Mouse (Mus musculus) hindbrain, embryonic 14.5 days (tissue): ENCODE data around the gene Zfp282. TPM values are rescaled to one million over a fixed set of nuclear protein-coding genes. Genes with fewer than 3 reads are reported as not detected.
A peak's percentile ranks its signal among the peaks of the same experiment; 100 is the strongest.
"Not testable (repeated sequence)": the region's sequence is repeated elsewhere in the genome, so short reads cannot be mapped to it uniquely, and the experiment has no call there.

ENCODE experiments used
- ATAC-seq: fragments of 200-750 bp; cut with Nextera tagmentation; 2 replicates; pipeline ENCODE4 v1.8.0; 2017; ENCODE audit warnings: moderate number of reproducible peaks, mild to moderate bottlenecking, moderate TSS enrichment, moderate library complexity; ENCODE audit not compliant: low FRiP score
- DNase-seq: peaks from one replicate; pipeline ENCODE4 v3.0.0-alpha.2; 2015; ENCODE audit warnings: low spot score
- H3K27ac ChIP-seq: fragments of 300-500 bp; sonication (generic); 2 replicates; pipeline ENCODE4 v1.5.1; 2014; ENCODE audit warnings: mild to moderate bottlenecking, moderate library complexity
- H3K27me3 ChIP-seq: fragments of 300-500 bp; sonication (generic); 2 replicates; pipeline ENCODE4 v1.6.1; 2014; ENCODE audit warnings: mild to moderate bottlenecking, low read length, mixed read lengths; ENCODE audit not compliant: control insufficient read depth, insufficient read depth
- H3K36me3 ChIP-seq: fragments of 300-500 bp; sonication (generic); replicated peaks from 2 replicates; pipeline ENCODE4 v1.6.1; 2014; ENCODE audit not compliant: control insufficient read depth, insufficient read depth
- H3K4me1 ChIP-seq: fragments of 300-500 bp; sonication (generic); replicated peaks from 2 replicates; pipeline ENCODE4 v1.6.1; 2014; ENCODE audit warnings: antibody characterized with exemption, low read length, mixed read lengths; ENCODE audit not compliant: control insufficient read depth, insufficient read depth
- H3K4me2 ChIP-seq: fragments of 300-500 bp; sonication (generic); replicated peaks from 2 replicates; pipeline ENCODE4 v1.6.1; 2014; ENCODE audit warnings: mild to moderate bottlenecking, moderate library complexity
- H3K4me3 ChIP-seq: fragments of 300-500 bp; sonication (generic); replicated peaks from 2 replicates; pipeline ENCODE4 v1.5.1; 2014; ENCODE audit warnings: mild to moderate bottlenecking, low read length
- H3K9ac ChIP-seq: fragments of 300-500 bp; sonication (generic); 2 replicates; pipeline ENCODE4 v1.6.1; 2014
- H3K9me3 ChIP-seq: fragments of 300-500 bp; sonication (generic); 2 replicates; pipeline ENCODE4 v1.6.1; 2016; ENCODE audit warnings: low read length; ENCODE audit not compliant: control insufficient read depth
- WGBS: fragments of 180-500 bp; shearing (Covaris S2); extraction: QIAGEN DNeasy Blood & Tissue Kit; methylation state at CpG from one replicate; pipeline ENCODE4 v1.1.7; 2014; 5-methylcytosine and 5-hydroxymethylcytosine counted together
- polyA plus RNA-seq: library from polyadenylated mRNA; unstranded; fragments of >200 nt; fragmentation: Nextera tagmentation; extraction: Ambion mirVana; gene quantifications from 2 replicates; pipeline ENCODE4 v1.2.1, GENCODE M21; 2014

Gene Zfp282
- polyA plus RNA-seq, 1 experiment from 2014 or later: 18.7 TPM

DNA sequence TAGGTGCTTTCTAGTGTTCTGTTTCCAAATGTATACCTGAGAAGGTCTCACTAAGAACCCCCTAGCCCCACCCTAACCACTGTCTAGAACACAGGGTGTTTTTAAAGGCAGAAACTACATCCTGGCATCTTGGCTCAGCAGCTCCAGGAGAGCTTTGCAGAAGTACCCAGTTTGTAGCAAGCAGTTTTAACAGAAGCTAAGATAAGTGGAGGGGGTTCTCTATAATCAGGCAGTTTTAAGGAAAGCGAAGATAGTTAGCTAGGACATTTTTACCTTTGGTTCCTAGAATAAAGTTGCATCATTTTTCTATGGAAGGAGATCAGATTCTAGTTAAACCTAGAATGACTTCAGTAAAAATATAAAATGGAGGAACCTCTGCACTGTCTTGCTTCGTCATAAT is 35.2 kb upstream of the Zfp282 start:
- no peaks in the 10 kb centered on the region for H3K9me3 ChIP-seq
- peaks cover 10% of the 10 kb centered on the region; the same call in 1 of the 2 replicates for H3K4me1 ChIP-seq
- H3K4me3 ChIP-seq: no peak overlapping the region
- ATAC-seq (no peak), DNase-seq (no peak)
- no peaks in the 10 kb centered on the region for H3K27me3 ChIP-seq
- H3K27ac ChIP-seq: no peak overlapping the region
- WGBS: 95% methylated on average over 2 of the region's 2 CpGs
- H3K4me2 ChIP-seq: no peak overlapping the region
- H3K36me3 ChIP-seq: peaks cover 39% of the 10 kb centered on the region
- H3K9ac ChIP-seq: no peak overlapping the region

DNA sequence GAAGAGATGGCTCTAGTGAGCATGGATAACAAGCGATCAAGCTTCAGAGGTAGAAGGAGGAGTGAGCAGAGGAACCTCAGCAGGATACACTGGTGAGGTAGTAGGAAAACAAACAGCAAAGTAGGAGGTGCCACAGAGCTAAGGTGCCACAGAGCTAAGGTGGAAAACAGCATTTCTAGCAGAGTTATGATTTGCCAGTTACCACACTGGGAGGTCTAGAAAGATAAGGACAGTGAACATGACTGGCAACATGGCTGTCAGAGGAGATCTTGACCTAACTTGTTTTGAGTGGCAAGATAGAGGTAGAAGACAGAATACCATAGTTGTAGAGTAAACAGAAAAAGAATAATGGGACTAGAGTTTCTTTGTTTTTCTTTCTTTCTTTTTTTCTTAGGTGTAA is 34.7 kb upstream of the Zfp282 start:
- Histone ChIP-seq H3K36me3 (peaks cover 39% of the 10 kb centered on the region), H3K4me1 (peaks cover 7% of the 10 kb centered on the region; the same call in 1 of the 2 replicates), H3K4me2 (no peak overlapping the region), H3K27ac (no peak overlapping the region), H3K4me3 (no peak overlapping the region), H3K9ac (no peak overlapping the region), H3K9me3 (no peaks in the 10 kb centered on the region), H3K27me3 (no peaks in the 10 kb centered on the region)
- no peak for ATAC-seq
- no peak for DNase-seq
- 100% methylated on average over 1 of the region's 1 CpGs for WGBS

GRCm38 (mm10) chr6:47845779-47846178 is 31.2 kb upstream of the Zfp282 start:
- no peak overlapping the region for H3K9ac ChIP-seq
- H3K27me3 ChIP-seq: no peaks in the 10 kb centered on the region
- no peak overlapping the region for H3K27ac ChIP-seq
- H3K4me2 ChIP-seq: no peak overlapping the region
- H3K9me3 ChIP-seq: no peaks in the 10 kb centered on the region
- no peak for DNase-seq
- no peaks in the 10 kb centered on the region for H3K4me1 ChIP-seq
- H3K4me3 ChIP-seq: no peak overlapping the region
- H3K36me3 ChIP-seq: peaks cover 31% of the 10 kb centered on the region
- ATAC-seq: no peak

GRCm38 (mm10) chr6:47857241-47857640 is 19.8 kb upstream of the Zfp282 start:
- Histone ChIP-seq H3K4me3 (no peak overlapping the region), H3K36me3 (peaks cover 52% of the 10 kb centered on the region), H3K9me3 (no peaks in the 10 kb centered on the region), H3K4me1 (no peaks in the 10 kb centered on the region), H3K27me3 (no peaks in the 10 kb centered on the region), H3K27ac (no peak overlapping the region), H3K9ac (no peak overlapping the region), H3K4me2 (no peak overlapping the region)
- ATAC-seq: no peak
- no peak for DNase-seq
- 95% methylated on average over 6 of the region's 6 CpGs for WGBS

GRCm38 (mm10) chr6:47857729-47858128 is 19.3 kb upstream of the Zfp282 start:
- not testable (repeated sequence) for H3K27ac ChIP-seq, H3K9me3 ChIP-seq, H3K27me3 ChIP-seq, H3K4me1 ChIP-seq, ATAC-seq, H3K4me2 ChIP-seq, H3K4me3 ChIP-seq, DNase-seq, H3K9ac ChIP-seq
- H3K36me3 ChIP-seq: peaks cover 56% of the 10 kb centered on the region
- 93% methylated on average over 3 of the region's 3 CpGs for WGBS

- no peak overlapping the region for H3K4me3 ChIP-seq
- ATAC-seq (no peak), DNase-seq (no peak)
- no peak overlapping the region for H3K4me2 ChIP-seq
- H3K4me1 ChIP-seq: no peaks in the 10 kb centered on the region
- H3K9me3 ChIP-seq: no peaks in the 10 kb centered on the region
- H3K9ac ChIP-seq: no peak overlapping the region
- H3K27me3 ChIP-seq: no peaks in the 10 kb centered on the region
- no peak overlapping the region for H3K27ac ChIP-seq
- H3K36me3 ChIP-seq: peaks cover 28% of the 10 kb centered on the region
- 88% methylated on average over 5 of the region's 5 CpGs for WGBS
Measured at GRCm38 (mm10) chr6:47872266-47872665, 4.7 kb upstream of the Zfp282 start.

DNA sequence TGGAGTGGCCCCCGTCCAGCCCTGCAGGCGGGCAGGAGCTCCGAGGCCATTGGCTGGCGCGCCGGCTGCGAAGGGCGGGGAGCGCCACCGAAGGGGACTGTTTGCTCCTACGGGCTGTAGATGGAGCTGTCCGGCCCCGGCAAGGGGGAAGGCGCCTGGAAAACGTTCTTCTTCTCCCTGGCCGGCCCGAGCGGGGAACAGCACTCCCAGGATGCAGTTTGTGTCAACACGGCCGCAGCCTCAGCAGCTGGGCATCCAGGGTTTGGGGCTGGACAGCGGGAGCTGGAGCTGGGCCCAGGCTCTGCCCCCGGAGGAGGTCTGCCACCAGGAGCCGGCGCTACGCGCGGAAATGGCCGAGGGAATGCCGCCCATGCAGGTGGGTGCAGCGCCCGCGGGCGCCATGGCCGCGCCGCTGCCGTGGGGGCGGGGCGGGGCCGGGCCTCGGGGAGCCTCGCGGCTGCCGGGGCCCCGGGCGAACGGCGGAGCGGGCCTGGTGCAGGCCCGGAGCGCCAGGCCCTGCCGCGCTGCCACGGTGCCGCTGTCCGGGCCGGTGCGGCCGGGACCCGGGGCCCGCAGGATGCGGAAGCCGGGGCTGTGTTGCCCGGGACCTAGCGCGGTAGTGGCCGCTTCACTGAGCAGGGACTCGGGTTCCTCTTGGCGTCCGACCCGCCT is 593 bp downstream of the Zfp282 start:
- Histone ChIP-seq H3K27ac (peak overlapping the region; percentile 94), H3K4me1 (peaks cover 14% of the 10 kb centered on the region), H3K9me3 (no peaks in the 10 kb centered on the region), H3K9ac (peak overlapping the region; percentile 85), H3K27me3 (no peaks in the 10 kb centered on the region), H3K4me3 (peak overlapping the region; percentile 93), H3K4me2 (peak overlapping the region; percentile 87), H3K36me3 (peaks cover 29% of the 10 kb centered on the region)
- peak; percentile 83 for DNase-seq
- peak; percentile 96 for ATAC-seq
- under 1% methylated on average over 62 of the region's 71 CpGs for WGBS

GRCm38 (mm10) chr6:47878133-47878514 is 1.1 kb downstream of the Zfp282 start:
- H3K36me3 ChIP-seq: peaks cover 35% of the 10 kb centered on the region
- H3K27ac ChIP-seq: peak overlapping the region; percentile 94
- DNase-seq (no peak), ATAC-seq (no peak)
- peak overlapping the region; percentile 87 for H3K4me2 ChIP-seq
- no peaks in the 10 kb centered on the region for H3K27me3 ChIP-seq
- peaks cover 14% of the 10 kb centered on the region for H3K4me1 ChIP-seq
- H3K9ac ChIP-seq: peak overlapping the region; percentile 85
- no peaks in the 10 kb centered on the region for H3K9me3 ChIP-seq
- H3K4me3 ChIP-seq: peak overlapping the region; percentile 93
- under 1% methylated on average over 11 of the region's 11 CpGs for WGBS

- no peaks in the 10 kb centered on the region for H3K27me3 ChIP-seq
- H3K4me3 ChIP-seq: peak overlapping the region; percentile 93
- peaks cover 14% of the 10 kb centered on the region for H3K4me1 ChIP-seq
- peak overlapping the region; percentile 87 for H3K4me2 ChIP-seq
- ATAC-seq (no peak), DNase-seq (no peak)
- WGBS: 45% methylated on average over 3 of the region's 3 CpGs
- H3K9ac ChIP-seq: peak overlapping the region; percentile 85
- H3K36me3 ChIP-seq: peaks cover 39% of the 10 kb centered on the region
- no peaks in the 10 kb centered on the region for H3K9me3 ChIP-seq
- peak overlapping the region; percentile 94 for H3K27ac ChIP-seq
Measured at GRCm38 (mm10) chr6:47878593-47878992, 1.6 kb downstream of the Zfp282 start.
